Mouse (Mus musculus) gastrocnemius, postnatal 14 days (tissue): ENCODE results near the gene Znrf1. TPM values are rescaled to one million over a fixed set of nuclear protein-coding genes. Genes with fewer than 3 reads are reported as not detected.
A peak's percentile ranks its signal among the peaks of the same experiment; 100 is the strongest.

Experiments
- DNase-seq: peaks from one replicate; pipeline ENCODE4 v3.0.0; 2021; ENCODE audit warnings: mixed read lengths
- intact Hi-C: fragments of 180-260 bp; cut with DNase I; formaldehyde crosslinking; loops from one replicate; pipeline ENCODE4 v1.15.1; 2025; ENCODE audit warnings: low total_unique reads
- total RNA-seq, 2 experiments: library from RNA; stranded (reverse); gene quantifications; 2 replicates each; pipeline ENCODE4 v1.2.3; 2021

Gene Znrf1
- total RNA-seq, 2 experiments from 2014 or later, result 46.3 to 47.2 TPM

GRCm38 (mm10) chr8:111591176-111591575 is 55.3 kb downstream of the Znrf1 start:
- intact Hi-C loops, result no loop called here
- DNase-seq, result no peak

DNA sequence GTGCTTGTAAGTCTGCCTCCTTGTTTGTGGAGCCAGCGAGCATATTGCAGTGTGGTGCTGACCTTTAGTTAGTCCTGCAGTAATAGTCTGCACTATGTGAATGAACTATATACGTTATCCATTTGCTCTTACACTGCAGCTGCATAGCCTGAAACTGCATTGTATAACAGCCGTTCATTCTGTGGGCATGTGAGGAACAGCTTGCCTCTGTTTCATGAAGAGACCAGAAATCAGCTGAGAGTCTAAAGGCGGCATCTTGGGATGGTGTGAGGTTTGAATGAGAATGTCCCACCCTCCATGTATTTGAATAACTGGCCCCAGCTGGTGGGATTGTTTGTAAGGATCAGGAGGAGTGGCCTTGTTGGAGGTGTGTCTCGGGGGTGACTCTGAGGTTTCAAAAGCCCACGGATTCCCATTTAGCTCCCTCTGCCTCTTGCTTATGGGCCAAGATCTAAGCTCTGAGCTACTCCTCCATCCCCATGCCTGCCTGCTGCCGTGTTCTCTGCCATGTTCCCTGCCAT is 56.6 kb downstream of the Znrf1 start:
- intact Hi-C loops, result no loop called here
- DNase-seq, result no peak

DNA sequence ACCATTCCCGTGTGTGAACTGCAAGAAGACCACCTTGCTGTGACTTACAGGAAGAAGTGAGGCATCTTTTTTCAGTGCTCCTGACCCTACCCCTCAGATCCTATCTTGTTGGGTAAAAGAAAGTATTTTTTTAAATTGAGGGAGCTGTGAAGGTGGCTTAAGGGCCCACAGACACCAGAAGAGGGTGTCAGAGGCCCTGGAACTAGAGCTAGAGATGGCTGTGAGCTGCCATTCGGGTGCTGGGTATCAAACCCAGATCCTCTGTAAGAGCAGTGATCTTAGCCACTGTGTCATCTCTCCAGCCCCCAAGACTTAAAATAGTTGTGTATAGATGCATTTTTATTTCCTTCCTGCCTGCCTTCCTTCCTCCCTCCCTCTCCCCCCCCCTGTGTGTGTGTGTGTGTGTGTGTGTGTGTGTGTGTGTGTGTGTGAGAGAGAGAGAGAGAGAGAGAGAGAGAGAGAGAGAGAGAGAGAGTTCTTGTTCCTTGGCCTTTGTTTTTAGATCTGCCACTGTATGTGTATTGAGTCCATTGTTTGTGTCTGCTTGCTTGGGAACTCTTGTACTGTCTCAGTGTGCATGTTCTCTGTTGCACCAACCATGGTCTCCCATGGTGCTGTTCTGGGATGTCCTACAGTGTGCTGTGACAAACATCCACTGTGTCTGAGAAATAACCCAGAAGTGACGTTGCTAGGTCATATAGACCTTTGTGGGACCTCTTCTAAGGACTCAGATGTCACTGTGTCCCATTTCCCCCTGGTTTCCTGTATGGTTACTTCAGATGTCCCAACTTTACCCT is 58.3 kb downstream of the Znrf1 start:
- intact Hi-C loops, result no loop called here
- DNase-seq, result no peak

DNA sequence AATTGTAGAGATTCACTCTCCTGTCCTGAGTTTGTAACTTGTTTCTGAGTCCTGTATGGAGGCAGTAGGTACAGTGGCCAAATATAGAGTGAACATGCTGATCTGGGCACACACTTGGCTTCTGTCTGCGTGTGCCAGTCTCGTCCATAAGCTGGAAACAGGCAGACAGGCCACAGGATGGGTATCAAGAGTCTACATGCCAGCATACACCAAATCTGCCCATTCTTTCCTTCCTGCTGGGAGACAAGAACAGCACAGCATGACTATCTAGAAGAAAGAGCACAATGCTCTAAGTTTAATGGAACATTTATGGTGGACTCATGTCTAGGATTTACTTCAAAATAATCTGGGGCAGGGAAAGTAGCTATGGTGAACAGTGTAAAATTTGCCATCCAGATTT is 59.1 kb downstream of the Znrf1 start:
- no peak for DNase-seq
- intact Hi-C loops, result no loop called here

- intact Hi-C loops, result no loop called here
- DNase-seq, result peak; percentile 16
Measured at GRCm38 (mm10) chr8:111595712-111596484, 60.0 kb downstream of the Znrf1 start.

- intact Hi-C loops, result no loop called here
- DNase-seq, result no peak
Measured at GRCm38 (mm10) chr8:111596485-111596821, 60.6 kb downstream of the Znrf1 start.

DNA sequence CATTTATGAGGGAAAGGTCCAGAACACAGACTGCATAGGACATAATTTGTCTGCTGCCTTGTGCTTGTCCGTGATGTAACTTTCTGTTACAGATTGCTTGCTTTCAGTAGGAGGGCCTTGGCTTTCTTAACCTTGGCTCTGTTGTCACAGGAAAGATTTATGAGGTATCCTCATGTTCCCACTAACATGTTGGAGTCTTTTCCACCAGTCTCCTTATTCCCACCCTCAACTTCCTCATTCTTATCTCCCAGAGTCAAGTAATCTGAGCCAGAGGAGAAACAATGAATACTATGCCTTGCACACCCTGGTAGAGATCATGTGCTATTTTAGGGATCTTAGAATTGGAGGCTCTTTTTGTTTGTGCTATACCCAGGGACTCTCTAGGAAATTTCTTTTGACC is 61.4 kb downstream of the Znrf1 start:
- intact Hi-C loops, result no loop called here

GRCm38 (mm10) chr8:111599707-111600444 is 64.0 kb downstream of the Znrf1 start:
- intact Hi-C loops, result no loop called here
- no peak for DNase-seq

More for the DNA sequence above, 61.4 kb downstream of the Znrf1 start:
- no peak for DNase-seq

DNA sequence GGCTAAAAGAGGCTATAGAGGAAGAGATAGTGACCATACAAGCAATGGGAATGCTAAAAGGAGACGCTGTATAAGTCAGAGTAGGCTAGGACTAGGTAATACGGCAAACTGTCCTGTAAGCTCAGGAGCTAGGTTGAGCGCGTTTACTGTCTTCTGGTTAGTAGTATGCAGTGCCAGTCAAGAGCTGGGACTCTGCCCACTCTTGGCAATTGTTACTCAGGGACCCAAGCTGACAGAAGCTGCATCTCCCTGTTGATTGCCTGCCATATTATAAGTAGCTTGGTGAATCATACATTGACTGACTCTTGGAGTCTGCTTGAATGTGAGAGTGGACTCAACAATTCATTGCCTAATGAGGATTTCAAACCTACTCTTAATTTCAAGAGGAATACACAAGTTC is 66.2 kb downstream of the Znrf1 start:
- intact Hi-C loops, result no loop called here
- DNase-seq, result no peak

DNA sequence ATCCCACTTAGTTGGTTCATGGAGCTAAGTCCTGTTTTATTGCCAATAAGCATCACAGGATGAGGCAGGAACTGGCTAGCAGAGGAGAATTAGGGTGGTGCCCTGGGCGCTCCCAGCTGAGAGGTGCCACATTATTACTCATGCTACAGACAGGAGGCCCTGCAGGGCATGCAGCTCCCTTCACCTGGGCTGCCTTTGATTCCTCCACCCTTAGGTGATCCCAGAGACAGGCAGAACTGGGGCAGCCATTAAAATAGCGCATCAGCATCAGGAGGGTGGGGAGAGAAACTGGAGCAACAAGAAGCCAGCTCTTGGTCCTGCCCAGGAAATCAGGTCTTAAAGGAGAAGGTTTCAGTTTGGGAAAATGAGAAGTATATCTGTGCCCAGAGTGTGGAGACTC is 69.1 kb downstream of the Znrf1 start:
- intact Hi-C loops, result no loop called here
- DNase-seq, result no peak

DNA sequence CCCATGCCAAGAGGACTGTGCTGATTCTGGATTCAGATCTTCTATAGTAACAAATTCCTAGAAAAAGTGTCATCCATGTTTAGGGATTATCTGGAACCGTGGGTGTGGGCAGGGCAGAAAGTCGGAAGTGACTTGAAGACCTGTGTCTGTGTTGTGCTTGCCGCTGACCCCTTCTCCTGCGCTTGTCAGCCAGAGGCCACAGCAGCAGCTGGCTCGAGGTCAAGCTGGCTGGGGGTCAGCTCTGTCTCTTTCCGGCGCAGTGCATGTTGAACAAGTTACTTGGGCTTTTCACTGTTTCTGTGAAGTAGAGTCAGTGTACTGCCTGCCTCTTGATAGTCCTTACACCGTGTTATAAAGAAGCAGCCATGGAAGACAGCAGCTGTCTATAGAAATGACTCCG is 71.1 kb downstream of the Znrf1 start:
- intact Hi-C loops, result no loop called here
- DNase-seq, result no peak

DNA sequence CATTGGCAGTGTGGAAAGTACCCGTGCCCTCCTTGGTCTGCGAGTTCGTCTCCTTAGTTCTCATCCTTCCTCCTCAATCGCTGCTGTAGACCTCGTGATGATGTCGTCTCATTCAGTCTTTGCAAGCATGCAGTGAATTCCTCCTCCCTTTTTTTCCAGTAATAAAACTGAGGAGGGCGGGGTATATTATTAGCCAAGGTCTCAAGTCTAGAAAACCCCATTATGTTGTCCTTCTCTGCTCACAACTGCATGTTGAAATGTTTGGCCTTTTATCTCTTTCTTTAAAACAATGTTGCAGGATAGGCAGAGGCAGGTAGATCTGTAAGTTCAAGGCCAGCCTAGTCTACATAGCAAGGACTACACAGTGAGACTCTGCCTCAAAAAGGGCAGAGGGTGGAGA is 71.5 kb downstream of the Znrf1 start:
- no peak for DNase-seq
- intact Hi-C loops, result no loop called here

DNA sequence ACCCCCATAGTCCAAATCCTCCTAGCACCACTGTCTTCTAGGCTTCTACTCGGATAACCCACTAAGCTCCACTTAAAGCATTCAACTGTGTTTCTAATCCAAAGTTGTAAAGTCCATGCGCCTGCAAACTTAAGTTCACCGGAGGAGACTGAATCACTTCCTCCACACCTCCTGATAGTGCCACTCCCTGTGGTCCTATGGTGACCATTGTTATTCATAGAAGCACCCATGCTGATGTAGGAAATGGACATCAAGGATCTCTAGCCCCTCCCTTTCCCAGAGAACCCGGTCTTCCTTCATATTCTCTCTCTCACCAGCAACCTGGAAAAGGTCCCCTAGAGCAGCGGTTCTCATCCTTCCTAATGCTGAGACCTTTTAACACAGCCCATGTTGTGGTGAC is 77.3 kb downstream of the Znrf1 start:
- no peak for DNase-seq
- intact Hi-C loops, result no loop called here

GRCm38 (mm10) chr8:111614786-111615701 is 79.1 kb downstream of the Znrf1 start:
- no peak for DNase-seq
- intact Hi-C loops, result no loop called here

- no peak for DNase-seq
- intact Hi-C loops, result no loop called here
Measured at GRCm38 (mm10) chr8:111617812-111618211, 81.9 kb downstream of the Znrf1 start.

- no peak for DNase-seq
- intact Hi-C loops, result no loop called here
Measured at GRCm38 (mm10) chr8:111618273-111618672, 82.4 kb downstream of the Znrf1 start.

GRCm38 (mm10) chr8:111619936-111620335 is 84.0 kb downstream of the Znrf1 start:
- no peak for DNase-seq
- intact Hi-C loops, result loop anchor here (5.0 kb wide), 1 partner anchor 93 kb away; no protein-coding TSS in a partner anchor

- no peak for DNase-seq
- intact Hi-C loops, result loop anchor here (5.0 kb wide), 1 partner anchor 95 kb away; no protein-coding TSS in a partner anchor
Measured at GRCm38 (mm10) chr8:111622104-111622503, 86.2 kb downstream of the Znrf1 start.

DNA sequence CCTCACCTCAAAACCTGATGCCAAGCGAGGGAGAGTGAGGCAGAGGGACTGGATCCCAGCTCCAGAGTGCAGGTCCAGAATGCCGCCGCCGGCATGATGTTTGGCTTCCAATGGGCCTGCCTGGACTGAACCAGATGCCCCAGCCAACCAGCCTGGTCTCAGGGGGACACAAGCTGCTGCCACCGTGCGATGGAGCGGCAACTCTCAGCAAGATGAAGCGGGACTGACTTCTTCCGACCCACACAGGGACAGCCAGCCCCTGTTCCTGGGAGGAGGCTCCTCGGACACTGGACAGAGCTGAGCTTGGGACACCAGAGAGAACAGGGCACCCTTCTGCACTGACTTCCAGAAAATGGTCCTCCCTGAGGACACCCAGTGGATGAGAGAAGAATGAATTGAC is 86.7 kb downstream of the Znrf1 start:
- DNase-seq, result no peak
- intact Hi-C loops, result loop anchor here (5.0 kb wide), 1 partner anchor 95 kb away; no protein-coding TSS in a partner anchor
